Mouse (Mus musculus) gastrocnemius, postnatal 4 days (tissue): ENCODE data around the gene Homer3. TPM values are rescaled to one million over a fixed set of nuclear protein-coding genes. Genes with fewer than 3 reads are reported as not detected.
A peak's percentile ranks its signal among the peaks of the same experiment; 100 is the strongest.

ENCODE experiments used
- DNase-seq, 2 experiments: peaks; one replicate each; pipeline ENCODE4 v3.0.0; 2021 to 2022; ENCODE audit warnings: low spot score in 2 of 2, mixed read lengths in 2 of 2
- total RNA-seq, 2 experiments: library from RNA; stranded (reverse); gene quantifications; 2 replicates each; pipeline ENCODE4 v1.2.3; 2021

The Homer3 gene
- total RNA-seq, 2 experiments from 2014 or later, result 23.2 to 24.3 TPM

DNA sequence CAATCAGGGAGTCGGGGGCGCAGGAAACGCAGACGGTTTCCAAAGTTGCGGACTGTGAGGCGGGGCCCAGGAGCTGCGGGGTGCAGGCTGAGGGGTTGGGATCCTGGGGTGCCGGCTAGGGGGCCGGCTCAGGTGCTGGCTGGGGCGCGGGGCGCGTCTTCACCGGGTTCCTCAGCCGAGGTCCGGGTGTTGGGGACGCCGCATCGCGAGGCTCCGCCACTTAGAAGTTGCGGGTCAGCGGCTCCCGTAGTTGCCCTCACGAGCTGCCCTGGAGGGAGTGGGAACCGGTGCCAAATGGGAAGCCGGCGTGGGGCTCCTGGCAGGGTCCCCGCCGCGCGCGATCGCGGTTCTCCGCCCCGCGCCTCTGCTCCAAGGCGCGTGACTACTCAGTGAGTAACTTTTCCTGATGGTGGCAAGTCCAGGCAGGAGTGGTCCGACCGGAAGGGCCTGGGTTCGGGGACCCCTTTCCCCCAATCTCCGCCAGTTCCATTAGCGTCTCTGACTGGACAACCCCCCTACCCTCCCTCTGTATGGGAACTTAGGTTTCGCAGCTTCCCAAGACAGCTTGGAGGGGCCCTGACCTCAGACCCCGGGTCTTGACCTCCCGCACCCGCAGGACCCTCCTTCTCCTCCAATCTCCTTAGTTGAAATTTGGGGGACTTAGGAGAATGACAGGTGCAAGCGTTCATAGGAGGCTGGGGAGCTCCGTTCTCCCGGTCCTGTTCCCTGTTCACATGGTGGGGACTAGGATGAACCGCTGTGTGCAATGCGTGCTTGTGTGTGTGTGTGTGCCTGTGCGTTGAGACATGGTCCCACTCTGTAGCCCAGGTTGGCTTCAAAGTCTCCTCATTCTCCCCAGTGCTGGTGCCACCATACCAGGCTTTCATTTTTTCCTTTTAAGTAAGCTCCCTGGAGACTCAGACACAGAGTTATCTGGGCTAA, 780 bp downstream of the Homer3 start:
- no peak for DNase-seq

DNA sequence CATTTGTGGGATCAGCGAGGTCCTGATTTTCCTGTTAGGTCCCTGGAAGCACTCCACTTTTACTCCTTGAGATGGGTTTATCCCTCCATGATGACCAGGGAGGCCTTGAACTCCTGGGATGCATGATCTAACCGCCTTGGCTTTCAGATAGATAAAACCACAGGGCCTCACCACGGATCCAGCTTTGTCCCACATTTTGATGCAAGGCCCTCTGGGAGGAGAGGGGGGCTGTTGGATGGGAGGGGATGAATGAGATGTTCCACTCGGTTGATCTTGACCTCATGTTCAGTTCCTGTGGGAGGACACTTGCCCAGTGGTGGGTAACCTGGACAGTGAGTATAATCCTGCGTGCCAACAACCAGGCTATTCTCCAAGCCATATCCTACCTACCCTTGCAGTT, 1.8 kb downstream of the Homer3 start:
- no peak for DNase-seq

DNA sequence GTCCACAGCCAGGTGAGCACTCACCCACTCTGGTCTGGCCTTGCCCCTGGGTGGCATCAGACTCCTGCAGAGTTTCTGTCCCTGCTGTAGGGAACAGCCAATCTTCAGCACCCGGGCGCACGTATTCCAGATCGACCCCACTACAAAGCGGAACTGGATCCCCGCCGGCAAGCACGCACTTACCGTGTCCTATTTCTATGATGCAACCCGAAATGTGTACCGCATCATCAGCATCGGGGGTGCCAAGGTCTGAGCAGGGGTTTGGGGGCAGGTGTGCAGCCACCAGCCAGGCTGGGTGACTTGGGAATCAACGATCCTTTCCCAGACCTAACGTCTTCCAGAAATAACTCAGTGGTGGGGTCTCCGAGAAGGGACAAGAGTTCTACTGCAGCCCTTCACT, 2.7 kb downstream of the Homer3 start:
- DNase-seq, result no peak

DNA sequence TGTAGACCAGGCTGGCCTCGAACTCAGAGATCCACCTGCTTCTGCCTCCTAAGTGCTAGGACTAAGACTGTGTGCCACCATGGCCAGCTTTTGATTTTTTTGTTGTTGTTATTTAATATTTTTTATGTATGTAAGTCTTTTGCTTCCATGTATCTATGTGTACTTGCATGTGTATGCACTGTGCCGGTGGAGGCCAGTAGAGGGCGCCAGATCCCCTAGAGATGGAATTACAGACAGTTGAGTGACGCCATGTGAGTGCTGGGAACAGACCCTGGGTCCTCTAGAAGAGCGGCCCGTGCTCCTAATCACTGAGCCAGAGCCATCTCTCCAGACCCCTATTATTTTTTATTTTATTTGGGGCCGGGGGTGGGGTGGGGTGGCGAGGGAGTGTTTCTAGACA, 4.1 kb downstream of the Homer3 start:
- DNase-seq, result no peak

DNA sequence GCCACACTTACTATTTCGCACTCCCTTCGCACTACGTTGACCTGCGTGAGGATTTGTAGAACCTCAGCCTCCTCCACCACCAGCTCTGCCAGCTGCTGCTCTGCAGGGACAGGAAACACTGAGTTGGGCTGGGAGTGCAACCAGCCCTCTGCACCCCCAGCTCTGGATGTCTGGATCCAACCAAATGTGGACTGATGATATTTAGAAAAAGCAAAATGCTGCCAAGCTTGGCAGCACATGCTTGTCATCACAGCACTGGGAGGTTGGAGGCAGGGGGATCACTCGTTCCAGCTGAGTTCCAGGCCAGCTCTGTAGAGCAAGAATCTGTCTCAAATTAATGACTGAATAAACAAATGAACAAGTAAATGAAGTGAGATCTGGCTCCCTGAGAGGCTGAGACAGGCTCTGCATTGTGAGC, 11.4 kb downstream of the Homer3 start:
- no peak for DNase-seq

DNA sequence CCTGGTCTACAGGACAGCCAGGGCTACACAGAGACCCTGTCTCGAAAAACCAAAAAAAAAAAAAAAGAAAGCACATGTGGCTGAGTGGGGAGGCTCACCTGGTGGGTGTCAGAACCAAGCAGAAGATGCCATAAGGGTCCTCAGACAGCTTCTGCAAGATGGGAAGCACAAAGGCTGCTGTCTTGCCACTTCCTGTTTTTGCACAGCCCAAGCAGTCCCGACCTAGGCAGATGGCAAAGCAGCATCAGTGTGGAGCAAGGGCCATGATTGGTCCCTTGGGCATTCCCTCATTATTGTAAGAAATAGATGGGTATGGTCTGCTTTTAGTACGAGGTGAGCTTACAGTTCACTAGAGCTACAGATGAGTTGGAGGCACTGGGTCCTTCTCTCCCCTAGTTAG, 18.3 kb downstream of the Homer3 start:
- no peak for DNase-seq

DNA sequence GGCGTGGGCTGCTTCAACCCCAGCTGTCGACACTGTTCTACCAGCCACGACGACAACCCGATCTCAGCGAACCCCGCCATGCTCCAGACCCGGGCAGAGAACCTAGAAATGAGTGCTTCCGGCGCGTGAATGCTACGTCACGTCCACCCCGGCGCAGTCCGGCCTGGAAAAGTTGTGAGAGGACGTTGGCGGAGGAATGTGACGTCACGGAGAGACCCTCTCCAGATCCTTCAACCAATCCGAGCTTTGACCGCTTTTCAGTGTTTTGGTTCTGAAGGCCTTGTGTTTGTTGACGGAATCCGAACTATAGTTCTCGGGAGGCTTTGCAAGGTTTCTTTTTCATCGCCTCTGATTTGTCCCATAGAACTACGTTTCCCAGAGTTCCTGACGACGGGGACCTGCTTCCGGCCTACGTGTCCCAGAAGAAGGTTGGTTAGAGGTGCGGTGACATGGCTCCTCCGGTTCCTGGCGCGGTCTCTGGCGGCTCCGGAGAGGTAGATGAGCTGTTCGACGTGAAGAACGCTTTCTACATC, 19.8 kb downstream of the Homer3 start, which contains the start of the genes Ddx49 and Cope:
Ddx49 (minus strand) TSS at position 132 of the 533 bp plus-strand sequence.
Cope (plus strand) TSS at position 161 of the 533 bp plus-strand sequence.
- peak; percentile 82 to 93 for DNase-seq

DNA sequence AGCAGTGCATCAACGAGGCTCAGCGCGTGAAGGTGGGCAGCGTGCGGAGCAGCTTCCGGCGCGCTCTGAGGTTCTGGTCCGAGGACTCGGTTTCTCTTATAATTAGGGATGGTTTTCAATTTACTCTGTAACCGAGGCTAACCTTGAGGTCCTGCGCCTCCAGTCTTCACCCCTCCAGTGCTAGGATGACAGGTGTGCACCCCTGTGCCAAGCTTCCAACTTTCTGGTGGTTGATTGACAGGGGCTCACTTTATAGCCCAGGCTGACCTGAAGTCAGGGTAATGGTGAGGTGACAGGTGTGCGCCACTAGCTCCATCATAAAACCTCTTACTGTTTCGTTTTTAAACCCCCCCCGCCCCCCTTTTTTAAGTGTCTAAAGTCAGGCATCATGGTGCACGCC, 20.3 kb downstream of the Homer3 start:
- no peak for DNase-seq

DNA sequence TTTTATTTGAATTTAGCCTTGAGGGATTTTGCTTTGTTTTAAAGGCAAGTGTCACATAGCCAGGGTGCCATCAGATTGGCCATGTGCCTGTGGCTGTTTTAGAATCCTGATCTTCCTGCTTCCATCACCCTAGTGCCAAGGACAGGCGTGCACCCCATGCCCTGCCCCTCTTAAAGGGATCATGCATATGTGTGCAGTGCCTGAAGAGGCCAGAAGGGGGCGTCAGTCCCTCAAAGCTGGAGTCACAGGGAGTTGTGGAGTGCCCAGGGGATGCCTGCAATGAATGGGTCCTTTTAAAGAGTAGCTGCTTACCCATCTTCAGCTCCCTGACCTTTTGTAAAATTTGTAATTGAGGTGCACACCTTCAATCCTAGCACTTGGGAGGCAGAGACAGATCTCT, 26.7 kb downstream of the Homer3 start:
- no peak for DNase-seq

DNA sequence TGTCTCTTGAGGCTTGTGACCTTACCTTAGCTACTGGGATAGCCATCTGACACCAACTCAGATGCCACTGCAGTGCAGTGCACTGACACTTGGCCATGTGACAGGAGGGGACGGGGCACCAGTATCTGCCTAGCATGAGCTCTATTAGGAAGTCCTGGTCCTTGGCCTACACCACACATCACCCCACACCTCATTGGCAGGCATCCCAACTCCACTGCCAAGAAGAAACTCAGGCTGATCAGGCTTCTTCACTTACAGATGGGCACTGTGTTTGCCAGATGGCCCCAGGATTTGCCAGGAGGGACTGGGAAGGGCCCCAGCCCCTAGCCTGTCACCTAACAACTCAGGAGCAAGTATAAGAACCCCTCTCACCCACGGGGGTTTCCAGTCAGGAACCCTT, 30.8 kb downstream of the Homer3 start:
- DNase-seq, result peak in 1 of 2 experiments; percentile 45

DNA sequence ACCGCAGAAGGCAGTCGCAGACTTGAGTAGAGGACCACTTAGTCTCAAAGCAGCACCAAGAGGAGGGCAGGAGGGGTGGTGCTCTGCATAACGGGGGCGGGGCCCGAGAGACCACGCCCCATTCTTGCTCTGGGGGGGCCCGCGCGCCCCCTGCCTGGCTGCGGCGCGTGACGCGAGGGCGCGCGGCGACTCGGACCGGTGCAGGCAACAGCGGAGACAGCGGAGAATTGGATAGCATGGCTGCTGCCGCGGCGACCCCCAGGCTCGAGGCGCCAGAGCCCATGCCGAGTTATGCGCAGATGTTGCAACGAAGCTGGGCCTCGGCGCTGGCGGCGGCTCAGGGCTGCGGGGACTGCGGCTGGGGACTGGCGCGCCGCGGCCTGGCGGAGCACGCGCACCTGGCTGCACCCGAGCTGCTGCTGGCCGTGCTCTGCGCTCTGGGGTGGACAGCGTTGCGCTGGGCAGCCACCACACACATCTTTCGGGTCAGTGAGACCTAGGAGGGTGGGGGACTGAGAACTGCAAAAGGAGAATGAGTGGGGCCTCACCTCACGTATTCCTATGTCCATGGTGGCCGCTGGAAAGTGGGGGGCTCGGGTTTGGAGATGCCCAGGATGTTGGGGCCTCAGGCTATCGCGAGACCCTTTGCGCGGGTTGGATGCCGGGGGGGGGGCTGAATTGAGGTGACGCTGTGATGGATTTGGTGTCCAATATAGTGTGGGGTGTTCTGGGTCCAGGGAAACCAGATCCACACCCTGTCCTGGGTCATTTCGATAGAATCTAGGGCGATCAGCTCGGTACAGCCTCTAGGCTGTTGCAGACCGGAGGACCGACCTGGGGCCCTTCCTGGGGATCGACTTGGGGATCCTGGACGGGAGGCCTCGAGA, 33.2 kb downstream of the Homer3 start, which contains the start of gene Cers1:
Cers1 (plus strand) TSS at position 152 of the 887 bp plus-strand sequence.
- peak in 1 of 2 experiments; percentile 71 for DNase-seq

DNA sequence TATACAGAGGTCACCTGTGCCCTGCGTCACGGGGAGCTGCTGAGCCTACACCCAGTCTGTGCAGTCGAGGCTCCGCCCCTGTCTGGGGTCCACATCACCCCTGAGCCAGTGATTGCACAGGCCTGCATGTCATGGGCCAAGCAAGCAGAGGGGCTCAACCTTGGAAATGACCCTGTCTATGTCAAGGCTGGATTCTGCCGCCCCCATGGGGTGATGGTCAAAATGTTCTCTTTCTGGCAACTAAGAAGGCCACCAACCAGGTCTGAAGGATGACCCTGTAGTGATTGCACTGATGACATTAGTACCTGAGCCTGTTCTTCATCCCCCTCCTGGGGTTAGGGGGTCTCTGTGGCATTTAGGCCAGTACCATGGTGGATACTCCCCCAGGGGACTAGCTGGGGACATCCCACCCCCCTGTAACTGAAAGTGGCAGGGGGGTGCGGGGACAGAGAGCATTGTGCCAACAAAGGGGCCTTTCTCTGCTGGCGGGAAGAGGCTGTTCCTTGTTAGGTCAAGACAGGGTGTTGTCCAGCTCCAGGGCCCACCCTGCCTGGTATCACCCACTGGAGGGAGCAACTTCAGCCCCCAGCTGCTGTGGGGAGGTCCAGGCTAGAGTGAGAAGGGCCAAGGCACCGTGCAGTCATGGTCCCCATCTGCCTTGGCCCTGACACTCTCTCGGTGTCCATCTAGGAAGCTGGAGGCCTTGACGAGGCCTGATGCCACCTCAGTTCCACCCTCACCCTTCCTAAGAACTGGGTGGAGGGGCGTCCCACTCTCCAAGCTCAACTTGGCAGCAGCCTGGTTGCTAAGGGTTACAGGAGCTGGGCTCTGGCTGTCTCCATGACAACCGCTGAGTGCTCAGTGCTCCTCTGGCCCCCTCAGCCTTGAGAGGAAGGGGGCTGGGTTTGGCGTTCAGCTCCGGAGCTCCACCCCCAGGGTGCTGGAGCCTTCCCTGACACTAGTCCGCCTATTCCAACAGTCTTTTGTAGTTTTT, 34.2 kb downstream of the Homer3 start:
- peak in 1 of 2 experiments; percentile 56 for DNase-seq

DNA sequence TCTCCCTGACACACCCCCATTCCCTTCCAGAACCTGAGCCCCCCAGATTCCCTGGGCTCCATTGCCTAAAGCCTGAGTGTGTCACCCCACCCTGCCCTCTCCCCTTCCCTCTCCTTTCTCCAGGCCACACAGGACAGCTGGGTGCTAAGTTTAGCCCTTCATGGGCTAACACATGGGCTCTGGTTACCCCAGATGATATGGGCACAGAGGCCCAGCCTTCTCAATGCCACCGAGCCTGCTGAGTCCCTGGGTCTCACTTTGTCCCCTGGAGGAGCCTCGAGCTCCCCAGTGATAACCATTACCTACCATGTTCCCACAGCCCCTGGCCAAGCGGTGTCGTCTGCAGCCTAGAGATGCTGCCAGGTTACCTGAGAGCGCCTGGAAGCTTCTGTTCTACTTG, 35.2 kb downstream of the Homer3 start:
- DNase-seq, result no peak

DNA sequence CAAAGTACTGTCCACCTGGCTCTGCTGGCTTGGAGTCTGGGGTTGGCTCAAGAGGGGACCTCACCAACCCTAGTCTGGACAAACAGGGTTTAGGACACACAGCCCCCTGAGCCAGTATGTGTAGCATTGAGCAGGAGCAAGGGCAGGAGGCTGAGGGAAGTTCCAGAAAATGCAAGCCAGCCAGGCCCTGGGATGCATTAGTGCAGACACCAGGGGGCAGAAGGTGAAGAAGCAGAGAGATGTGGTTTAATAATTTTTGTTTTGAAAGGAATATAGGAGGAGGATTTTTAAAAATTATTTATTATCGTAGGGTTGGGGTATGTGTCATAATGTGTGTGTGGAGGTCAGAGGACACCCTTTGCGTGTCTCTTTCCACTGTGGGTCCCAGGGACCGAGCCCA, 41.1 kb downstream of the Homer3 start:
- DNase-seq, result no peak

DNA sequence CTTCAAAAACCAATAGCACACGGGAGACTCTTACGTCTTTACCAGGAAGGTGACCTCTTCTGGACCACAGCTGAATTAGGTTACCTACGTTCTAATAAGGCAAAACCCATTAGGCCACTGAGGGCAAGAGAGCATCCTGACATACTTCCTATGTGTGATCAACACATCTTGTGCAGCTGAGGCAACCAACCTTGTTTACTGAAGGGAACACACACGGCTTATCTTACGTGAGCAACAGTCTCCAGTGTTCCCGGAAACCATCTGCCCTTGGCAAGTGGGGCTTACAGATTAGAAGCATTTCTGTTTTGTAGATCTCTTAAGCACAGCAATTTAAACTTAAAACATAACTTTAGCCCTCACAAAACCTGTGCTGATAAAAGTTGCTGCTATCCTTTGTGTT, 44.9 kb downstream of the Homer3 start:
- DNase-seq, result no peak

DNA sequence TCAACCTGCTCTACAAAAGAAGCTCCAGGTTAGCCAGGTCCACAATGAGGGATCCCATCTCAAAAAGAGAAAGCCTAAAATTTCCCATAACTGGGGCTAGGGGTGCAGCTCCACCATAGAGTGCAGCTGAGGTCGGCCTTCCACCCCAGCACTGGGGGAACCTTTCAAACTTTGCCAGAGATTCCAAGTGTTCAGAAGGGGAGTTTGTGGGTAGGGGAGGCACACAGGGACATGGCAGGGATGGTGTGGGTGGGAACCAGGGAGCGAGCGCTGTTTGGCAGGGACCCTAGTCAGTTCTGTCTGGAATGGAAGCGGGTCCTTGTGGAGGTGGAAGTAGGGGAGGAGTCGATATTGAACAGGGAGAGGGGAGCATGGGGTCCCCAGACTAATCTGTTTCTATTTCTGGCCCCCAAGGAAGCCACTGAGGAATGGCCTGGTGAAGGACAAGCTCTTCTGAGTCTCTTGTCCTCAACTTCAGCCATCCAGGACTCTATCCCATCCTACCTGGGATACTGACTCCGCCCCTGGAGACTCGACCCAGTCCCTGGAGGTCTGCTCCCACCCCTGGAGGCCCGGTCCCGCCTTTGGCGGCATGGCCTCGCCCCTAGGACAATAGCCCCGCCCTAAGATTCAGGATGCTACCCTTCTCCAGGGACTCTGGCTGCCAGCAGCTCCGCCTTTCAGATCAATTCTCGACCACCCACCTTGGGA, 46.7 kb downstream of the Homer3 start, which contains the start of gene Gdf1:
Gdf1 (plus strand) TSS at position 694 of the 711 bp plus-strand sequence.
- no peak for DNase-seq

DNA sequence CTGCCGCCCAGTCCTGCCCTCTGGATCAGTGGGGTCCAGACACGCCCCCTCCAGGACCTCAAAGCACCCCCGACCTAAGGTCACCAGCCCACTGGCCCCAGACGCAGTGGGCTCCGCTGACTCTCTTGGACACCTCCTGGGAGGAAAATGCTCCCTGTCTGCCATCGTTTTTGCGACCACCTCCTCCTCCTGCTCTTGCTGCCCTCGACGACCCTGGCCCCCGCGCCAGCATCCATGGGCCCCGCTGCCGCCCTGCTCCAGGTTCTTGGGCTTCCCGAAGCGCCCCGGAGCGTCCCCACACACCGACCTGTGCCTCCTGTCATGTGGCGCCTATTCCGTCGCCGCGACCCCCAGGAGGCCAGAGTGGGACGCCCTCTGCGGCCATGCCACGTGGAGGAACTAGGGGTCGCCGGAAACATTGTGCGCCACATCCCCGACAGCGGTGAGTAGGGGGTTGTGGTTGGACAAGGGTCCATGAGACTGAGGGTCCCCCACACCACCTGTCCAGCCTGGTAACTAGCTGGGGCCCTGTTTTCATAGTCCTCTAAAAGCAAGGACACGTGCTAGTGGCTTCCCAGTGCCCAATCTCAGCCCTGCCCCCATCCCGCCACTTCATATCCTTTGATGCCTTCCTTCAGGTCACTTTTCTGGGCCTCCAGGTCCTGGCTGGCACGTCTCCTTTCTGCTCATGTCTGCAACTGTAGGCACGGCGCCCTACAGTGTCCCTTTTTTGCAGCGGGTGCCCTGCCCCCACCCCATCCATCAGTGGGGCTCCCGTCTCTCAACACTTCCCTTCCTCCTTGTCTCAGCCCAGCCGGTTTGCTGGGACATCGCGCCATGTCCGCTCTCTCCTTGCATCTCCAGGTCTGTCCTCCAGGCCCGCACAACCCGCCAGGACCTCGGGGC, 47.5 kb downstream of the Homer3 start:
- DNase-seq, result no peak

DNA sequence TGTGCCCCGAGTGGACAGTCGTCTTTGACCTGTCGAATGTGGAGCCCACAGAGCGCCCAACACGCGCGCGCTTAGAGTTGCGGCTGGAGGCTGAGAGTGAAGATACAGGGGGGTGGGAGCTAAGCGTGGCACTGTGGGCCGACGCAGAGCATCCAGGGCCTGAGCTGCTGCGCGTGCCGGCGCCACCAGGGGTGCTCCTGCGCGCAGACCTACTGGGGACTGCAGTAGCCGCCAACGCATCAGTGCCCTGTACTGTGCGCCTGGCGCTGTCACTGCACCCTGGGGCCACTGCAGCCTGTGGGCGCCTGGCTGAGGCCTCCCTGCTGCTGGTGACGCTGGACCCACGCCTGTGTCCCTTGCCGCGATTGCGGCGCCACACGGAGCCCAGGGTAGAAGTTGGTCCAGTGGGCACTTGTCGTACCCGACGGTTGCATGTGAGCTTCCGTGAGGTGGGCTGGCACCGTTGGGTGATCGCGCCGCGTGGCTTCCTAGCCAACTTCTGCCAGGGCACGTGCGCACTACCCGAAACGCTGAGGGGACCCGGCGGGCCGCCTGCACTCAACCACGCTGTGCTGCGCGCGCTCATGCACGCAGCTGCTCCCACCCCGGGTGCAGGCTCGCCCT, 48.2 kb downstream of the Homer3 start:
- DNase-seq, result peak in 1 of 2 experiments; percentile 53
